Mouse (Mus musculus) myocyte (in vitro differentiated cells): Measurements from ENCODE around the gene Olfr1395.

Source experiments
- MAX ChIP-seq: IDR thresholded peaks from one replicate; pipeline ENCODE4 v1.6.1; 2011; ENCODE audit warnings: low read depth, mild to moderate bottlenecking, control low read depth
- MYOG ChIP-seq, 3 experiments: IDR thresholded peaks; one replicate each; pipeline ENCODE4 v1.6.1; 2011; ENCODE audit warnings: control low read depth in 2 of 3, low read depth in 2 of 3, mild to moderate bottlenecking in 2 of 3; ENCODE audit not compliant: insufficient read length in 2 of 3, control insufficient read depth in 1 of 3, insufficient read depth in 1 of 3
- POLR2A ChIP-seq: IDR thresholded peaks from one replicate; pipeline ENCODE4 v1.6.1; 2011; ENCODE audit warnings: low read depth, mild to moderate bottlenecking, control low read depth, moderate library complexity; ENCODE audit not compliant: insufficient read length
- TCF12 ChIP-seq: IDR thresholded peaks from one replicate; pipeline ENCODE4 v1.6.1; 2011; ENCODE audit warnings: mild to moderate bottlenecking, control low read depth; ENCODE audit not compliant: poor library complexity, insufficient read depth, severe bottlenecking

DNA sequence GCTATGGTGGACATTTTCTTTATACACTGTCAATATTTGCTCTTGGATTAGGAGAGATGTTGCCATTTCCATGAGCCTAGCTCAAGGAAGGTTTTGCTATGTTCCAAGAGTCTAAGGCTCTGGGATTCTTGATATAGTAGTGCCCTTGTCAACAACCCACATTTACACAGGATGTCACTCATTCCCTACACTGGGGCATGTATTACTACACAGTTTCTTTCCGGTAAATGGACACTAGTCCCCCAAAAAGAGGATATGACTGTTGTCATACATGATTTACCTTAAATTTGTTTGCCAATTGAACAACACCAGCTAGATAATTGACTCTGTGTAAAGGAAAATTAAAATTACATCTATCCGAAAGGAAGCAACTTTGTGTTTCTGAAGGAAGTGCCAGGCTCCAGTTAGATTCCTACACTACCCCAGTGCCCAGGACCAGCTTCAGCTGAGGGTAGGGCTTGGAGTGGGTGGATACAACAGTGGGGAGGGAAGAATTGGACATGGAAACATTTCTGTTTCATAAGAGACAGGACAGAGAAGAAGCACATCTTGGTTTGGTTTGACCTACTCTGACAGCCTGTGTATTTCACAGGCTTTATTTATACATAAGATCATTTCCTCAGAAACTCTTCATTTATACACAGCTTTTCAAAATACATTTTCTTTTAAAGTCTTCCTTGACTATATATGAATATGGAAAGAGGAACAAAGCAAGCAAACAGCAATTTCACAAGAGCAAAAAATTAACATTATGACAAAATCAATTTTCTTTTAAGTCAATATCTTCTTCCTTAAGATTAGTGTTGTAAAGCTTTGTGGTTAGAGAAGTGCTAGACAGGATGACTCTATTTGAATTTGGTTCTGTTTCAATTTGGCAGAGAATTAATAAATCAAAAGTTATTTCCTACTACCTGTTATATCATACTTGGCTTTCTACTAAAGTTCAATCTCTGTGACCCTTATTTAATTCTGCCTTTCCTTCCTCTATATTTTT, 15.0 kb downstream of the Olfr1395 start:
- no peak for TF ChIP-seq POLR2A
- TF ChIP-seq TCF12: no peak
- no peak for TF ChIP-seq MYOG (IDR thresholded peaks at IDR 0.05; ENCODE audit: control insufficient read depth in 1 of 3, insufficient read depth in 1 of 3, insufficient read length in 2 of 3, low read depth in 2 of 3)
- no peak for TF ChIP-seq MAX
